Mouse (Mus musculus): ENCODE measurements around the gene Brwd1.
"Not testable (repeated sequence)": the region's sequence is repeated elsewhere in the genome, so short reads cannot be mapped to it uniquely, and the experiment has no call there.

Brwd1 gene

DNA sequence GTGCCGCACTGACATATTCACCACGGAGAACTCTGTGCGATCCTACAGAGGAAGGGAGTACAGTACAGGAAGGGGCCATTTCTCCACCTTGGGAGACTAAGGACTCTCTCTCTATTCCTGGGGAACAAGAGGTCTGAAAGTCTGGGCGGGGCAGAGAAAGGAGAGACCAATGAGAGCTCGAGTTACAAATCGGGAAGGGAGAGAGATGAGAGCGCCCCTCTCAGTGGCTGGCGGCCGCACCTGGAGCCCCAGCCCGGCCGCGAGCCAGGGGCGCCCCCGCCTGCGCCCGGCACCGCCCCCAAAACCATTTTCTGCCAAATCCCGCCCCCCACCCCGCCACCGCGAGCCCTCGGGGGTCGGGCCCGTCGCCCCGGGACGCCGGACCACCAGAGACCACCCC lies 995 bp downstream of the Brwd1 start:
- peak; percentile 41 for DNase-seq (ENCODE audit: low read depth, low spot score)

DNA sequence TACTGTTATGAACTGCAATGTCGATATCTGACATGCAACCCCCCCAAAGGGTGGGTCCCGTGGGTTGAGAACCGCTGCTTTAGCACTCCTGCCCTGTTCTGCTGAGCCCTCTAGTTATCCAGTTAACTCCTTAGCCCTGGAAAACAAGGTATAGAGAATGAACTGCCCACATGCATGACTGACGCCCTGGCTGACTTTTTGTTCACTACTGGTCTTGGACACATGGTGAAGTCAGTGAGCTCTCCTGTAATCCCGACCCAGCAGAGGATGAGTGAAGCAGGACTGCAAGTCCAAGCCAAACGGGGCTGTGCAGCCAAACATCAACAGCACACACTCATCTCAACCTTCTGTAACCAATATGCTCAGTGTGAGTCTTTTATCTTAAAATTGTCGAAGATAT lies 1.8 kb downstream of the Brwd1 start:
- no peak for DNase-seq (ENCODE audit: low read depth, low spot score)

DNA sequence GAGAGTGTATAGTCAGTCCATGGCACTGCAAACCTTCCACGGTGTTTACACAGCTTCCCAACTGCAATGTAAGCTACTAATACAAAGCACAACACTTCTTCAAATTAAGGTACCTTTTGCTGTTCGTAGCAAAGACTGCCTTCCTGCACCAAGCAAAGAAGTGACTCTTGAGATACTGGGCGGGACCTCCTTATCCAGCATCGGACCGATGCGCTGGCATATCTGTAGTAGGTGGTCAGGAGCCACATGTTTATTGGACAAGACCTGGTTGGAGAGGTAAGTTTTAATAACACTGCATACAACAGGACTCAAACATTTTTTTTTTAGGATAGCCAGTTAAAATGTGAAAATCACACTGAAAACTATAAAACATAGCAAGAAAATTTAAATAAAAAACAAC lies 14.0 kb downstream of the Brwd1 start:
- DNase-seq (ENCODE audit: low read depth, low spot score) = no peak

DNA sequence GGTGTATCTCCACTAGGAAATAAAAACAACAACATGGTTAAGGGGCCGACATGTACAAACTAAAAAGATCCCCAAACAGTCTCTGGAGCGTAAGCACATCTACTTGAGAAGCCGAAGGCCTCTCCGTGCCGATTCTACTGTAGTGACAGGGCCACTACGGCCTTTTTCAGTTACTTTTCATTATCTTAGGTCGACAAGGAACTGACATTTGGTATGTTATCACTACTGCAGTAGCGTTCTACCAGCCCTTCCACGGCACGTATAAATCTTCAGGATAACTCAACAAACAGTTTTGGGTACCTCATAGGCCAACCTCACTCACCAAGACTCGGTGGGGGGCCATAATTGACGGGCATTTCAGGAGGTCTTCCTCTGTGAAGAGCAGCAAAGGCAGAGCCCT lies 16.2 kb downstream of the Brwd1 start:
- no peak for DNase-seq (ENCODE audit: low read depth, low spot score)

DNA sequence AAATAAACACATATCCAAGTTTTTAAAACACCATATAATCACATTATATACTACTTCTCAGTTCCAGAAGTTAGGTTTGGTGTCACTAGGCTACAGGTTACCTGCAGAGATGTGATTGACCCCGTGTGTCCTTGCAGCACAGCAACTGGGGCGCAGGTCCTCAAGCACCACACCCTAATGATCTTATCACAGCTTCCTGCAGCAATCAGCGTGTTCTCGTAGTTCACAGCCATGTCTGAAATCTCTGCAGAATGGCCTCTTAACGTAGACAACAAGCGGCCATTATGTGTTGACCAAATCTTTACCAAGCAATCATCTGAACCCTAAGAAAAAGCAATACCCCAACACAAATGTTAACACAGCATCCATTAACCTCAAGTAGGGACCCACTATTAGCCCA lies 17.7 kb downstream of the Brwd1 start:
- no peak for DNase-seq (ENCODE audit: low read depth, low spot score)

DNA sequence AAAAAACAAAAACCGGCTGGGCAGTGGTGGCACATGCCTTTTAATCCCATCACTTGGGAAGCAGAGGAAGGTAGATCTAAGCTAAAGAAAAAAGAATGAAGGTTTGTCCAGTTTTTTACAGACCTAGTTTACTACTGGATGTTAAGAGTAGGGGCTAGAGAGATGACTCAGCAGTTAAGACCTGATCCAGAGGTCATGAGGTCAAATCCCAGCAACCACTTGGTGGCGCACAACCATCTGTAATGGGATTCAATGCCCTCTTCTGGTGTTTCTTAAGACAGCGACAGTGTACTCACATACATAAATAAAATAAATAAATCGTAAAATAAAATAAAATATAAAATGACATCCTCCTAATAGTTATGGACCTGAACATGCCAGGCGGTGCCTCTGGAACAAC lies 38.2 kb downstream of the Brwd1 start:
- no peak for DNase-seq (ENCODE audit: low read depth, low spot score)

DNA sequence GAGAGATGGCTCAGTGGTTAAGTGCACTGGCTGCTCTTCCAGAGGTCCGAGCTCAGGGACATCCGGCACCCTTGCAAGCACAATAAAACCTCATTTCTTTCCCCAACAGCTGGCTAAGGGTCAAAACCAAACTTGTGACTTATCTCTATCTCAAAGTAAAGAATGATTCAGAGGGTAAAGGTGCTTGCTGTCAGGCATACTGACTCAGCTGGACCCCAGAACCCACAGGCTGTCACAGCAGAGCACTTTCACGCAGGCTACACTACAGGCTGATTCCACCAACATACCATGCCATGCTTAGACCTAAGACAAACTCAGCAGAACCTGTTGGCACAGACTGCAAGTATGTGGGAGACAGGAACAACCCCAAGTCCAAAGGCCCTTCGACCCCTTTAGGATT lies 41.6 kb downstream of the Brwd1 start:
- no peak for DNase-seq (ENCODE audit: low read depth, low spot score)

DNA sequence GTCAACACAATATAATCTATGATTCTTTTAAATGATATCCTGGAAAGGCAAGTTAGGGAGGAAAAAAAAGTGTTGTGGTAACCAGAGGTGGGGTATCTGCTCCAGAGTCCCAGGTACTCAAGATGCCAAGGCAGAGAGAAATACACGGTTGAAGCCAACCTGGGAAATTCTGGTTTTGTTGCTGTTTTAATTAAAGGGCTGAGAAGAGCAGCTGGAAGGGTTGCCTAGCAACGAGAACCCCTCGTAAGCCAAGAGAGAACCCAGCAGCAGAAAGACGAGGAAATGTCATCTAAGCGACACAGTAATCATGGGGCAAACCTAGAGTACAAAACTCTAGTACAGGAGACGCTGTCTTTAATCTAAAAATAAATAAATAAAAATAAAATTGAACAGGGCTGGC lies 42.8 kb downstream of the Brwd1 start:
- DNase-seq (ENCODE audit: low read depth, low spot score) = no peak

DNA sequence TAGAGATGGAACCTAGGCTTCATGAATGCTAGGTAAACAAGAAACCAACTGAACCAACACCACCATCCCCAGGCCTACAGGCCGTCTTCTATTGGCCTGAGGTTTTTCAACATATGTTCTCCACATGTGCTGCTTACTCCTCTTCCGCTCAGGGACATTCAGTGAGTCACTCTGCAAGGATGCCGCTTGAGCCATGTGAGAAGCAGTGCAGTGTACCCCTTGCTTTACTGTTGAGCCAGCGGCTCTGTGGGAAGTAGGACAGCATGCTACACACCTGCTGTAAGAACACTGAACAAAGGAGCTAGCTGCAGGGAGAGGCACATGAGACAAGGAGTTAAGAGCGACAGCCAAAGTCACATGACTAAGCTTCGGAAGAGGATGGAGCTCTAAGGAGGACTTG lies 47.9 kb downstream of the Brwd1 start:
- no peak for DNase-seq (ENCODE audit: low read depth, low spot score)

DNA sequence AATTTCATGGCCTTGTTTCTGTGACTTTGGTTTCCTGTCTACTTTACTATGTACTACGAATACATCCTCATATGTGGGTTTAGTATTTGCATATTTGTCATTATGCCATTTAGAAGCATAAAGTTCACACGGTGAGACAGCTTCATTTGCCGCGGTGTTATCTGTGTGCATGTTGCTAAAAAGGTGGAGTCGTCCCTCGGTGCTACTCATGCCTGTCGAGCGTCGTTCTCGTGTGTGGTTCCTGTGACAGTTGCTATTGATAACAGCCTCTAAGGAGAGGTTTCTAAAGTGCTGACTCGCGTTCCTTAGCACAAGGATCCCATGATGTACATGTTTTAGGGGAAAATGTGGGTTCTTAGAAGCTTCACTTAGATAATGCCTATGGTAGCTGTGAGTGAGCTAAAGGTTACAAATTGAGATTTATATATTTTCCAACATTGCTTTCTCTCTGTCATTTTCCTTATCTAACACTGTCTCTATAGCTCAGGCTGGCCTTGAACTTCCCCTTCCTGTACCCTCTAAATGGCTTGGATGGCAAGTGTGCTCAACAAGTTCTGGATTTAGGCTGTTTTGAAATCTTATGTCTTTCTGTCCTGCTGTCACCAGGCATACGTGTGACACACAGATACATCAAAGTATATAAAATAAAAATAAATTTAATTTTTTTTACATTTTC lies 49.8 kb downstream of the Brwd1 start:
- peak; percentile 22 for DNase-seq (ENCODE audit: low read depth, low spot score)

DNA sequence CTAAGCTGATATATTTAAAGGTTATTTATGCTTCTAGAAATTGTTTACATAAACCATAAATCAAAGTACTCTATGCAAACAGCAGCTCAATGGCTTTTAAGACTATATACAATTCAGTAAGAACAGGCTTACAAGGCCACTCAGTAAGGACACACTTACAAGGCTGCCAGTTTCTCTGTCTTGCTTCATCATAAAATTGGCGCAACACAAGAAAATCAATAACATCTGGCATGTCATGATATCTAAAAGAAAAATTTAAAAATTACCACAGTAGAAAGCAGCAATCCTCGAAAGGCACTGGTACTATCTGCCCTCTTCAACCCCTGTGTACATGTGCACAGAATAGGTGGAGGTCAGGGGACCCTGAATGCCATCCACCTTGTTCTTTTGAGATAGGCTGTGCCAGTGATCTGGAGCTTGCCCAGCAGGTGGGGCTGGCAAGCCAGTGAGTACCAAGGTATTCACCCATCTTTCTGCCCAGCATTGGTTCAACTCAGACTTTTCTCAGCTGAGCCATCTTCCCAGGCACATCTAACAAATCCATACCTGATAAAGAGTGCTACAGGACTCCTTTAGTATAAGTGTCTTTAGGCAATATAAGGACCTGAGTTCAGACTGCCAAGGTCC lies 51.7 kb downstream of the Brwd1 start:
- DNase-seq (ENCODE audit: low read depth, low spot score) = no peak

DNA sequence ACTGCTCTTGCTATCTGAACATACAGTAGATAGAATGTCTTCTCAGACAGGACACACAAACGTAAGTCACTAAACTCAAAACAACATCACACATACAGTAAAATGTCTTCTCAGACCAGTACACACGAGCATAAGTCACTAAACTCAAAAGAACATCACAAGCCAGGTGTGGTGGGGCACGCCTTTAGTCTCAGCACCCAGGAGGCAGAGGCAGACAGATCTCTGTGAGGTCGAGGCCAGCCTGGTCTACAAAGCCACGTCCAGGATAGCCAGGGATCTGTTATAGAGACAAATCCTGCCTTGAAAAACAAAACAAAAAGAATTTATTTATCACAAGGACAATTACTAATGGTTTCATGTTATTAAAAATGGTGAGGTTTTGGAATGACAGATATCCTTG lies 56.1 kb downstream of the Brwd1 start:
- DNase-seq (ENCODE audit: low read depth, low spot score) = no peak

DNA sequence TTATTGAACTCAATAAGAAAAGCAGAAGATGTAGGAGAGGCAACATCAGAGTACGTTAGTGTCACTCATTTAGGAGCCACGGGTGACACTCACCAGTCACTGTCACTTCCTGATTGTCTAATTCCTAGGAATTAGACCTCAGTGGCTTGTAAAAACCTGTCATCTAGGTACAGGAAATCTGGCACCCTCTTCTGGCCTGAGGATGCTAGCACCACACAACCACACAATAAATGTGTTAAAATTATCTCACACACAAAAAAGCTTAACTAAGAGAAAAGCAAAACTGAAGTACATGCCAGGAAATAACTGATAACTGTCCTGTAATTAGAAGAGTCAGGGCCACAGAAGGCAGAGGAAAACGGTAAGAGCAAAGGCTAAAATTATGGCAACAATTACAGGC lies 57.1 kb downstream of the Brwd1 start:
- DNase-seq (ENCODE audit: low read depth, low spot score) = no peak

DNA sequence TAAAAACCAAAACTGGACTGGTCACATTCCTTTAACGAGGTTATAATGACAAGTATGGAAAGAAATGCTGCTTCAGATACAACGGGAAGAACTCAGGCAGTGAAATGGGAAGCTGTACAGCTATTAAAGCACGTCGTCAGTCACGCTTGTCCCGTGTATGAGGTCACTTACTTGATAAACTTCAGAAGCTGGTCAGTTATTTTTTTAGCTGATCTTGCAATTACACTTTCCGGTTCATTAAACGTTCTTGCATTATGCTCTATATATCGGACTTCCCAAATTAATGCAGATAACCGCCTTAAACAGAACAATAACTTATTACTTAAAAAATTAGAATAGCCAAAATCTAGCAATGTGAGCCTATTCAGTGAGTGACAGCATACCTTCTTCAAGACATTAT lies 61.3 kb downstream of the Brwd1 start:
- DNase-seq (ENCODE audit: low read depth, low spot score) = no peak

DNA sequence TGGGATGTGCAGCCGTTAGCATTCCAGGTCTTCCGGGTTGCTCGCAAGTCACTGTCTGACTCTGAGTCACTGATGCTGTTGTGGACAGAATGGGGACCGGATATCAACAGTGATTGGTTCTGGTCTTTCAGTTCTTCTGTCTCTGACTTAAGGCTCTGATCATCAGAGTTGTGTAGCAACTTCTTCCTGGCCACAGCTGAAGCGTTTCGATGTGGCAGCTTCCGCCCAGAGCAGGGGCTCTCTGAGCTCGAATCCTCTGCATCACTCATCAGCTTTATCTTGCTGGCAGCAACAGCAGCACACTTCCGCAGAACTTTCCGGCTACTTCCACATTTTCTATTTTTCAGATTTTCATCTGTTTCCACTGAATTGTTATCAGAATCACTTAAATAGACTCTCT lies 73.2 kb downstream of the Brwd1 start:
- DNase-seq (ENCODE audit: low read depth, low spot score) = not testable (repeated sequence)

DNA sequence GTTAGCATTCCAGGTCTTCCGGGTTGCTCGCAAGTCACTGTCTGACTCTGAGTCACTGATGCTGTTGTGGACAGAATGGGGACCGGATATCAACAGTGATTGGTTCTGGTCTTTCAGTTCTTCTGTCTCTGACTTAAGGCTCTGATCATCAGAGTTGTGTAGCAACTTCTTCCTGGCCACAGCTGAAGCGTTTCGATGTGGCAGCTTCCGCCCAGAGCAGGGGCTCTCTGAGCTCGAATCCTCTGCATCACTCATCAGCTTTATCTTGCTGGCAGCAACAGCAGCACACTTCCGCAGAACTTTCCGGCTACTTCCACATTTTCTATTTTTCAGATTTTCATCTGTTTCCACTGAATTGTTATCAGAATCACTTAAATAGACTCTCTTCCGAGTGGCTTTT lies 78.0 kb downstream of the Brwd1 start:
- DNase-seq (ENCODE audit: low read depth, low spot score) = not testable (repeated sequence)

DNA sequence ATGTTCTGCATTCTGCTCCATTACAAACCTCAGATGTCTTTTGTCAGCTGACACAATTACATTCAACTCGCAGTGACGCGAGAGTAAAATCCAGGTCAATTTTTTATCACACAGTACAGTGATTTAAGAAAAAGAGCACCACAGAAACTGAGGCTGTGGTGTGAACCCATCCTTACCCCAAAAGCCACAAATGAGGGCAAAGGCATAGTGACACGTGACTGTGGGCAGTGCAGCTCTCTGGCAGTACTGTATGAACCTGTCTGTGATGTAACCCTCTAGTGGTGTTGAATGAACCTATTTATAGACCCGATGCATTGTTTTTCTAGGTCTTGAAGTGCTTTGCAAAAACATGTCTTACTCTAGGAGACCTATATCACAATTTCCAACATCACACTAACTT lies 83.0 kb downstream of the Brwd1 start:
- DNase-seq (ENCODE audit: low read depth, low spot score) = no peak

DNA sequence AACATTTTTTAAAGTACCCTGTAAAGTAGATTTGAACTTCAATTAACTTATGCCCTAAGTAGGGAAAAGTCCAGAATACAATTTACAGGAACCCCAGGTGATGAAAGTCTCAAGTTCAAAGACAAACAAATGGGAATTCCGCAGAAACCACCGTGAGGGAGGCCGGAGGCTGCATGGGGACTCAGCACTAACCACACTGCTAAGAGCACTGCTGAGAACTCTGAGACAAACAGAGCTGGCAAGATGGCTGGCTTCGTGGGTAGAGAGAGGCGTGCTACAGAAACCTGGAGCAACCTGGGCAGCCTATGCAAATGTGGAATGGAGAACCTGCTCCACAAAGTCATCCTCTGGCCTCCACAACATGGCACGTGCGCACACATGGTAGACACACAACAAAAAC lies 86.2 kb downstream of the Brwd1 start:
- no peak for DNase-seq (ENCODE audit: low read depth, low spot score)

DNA sequence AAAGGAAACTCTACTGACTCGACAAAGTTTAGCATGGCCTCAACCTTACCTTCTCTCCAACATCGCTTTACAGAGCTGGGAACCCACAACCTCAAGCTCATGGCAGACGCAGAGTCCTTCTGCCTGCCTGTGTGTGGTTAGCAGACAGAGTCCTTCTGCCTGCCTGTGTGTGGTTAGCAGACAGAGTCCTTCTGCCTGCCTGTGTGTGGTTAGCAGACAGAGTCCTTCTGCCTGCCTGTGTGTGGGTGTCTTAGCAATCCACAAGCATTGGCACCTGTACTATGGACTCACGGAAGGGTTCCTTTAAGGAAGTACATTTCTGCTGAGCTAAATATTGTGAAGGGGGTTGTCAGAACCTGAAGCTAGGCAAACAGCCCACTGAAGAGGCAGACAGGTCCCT lies 87.8 kb downstream of the Brwd1 start:
- not testable (repeated sequence) for DNase-seq (ENCODE audit: low read depth, low spot score)

DNA sequence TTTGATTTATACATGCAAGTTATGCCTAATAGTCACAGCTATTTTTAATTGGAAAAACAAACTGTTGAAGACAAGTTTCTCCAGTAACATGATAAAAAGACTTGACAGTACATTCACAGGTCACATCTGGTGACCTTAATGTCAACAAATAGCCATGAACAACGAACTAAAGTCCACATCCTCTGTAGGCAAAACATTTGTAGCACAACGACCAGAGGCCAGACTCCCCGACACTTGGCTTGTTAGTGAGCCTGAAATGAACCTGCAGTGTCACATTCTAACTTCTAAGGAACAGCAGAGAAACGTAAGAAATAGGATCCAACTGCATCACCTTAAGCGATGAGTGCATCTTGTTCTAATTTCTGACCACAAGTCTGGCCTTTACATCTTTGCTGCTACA lies 89.7 kb downstream of the Brwd1 start:
- no peak for DNase-seq (ENCODE audit: low read depth, low spot score)

DNA sequence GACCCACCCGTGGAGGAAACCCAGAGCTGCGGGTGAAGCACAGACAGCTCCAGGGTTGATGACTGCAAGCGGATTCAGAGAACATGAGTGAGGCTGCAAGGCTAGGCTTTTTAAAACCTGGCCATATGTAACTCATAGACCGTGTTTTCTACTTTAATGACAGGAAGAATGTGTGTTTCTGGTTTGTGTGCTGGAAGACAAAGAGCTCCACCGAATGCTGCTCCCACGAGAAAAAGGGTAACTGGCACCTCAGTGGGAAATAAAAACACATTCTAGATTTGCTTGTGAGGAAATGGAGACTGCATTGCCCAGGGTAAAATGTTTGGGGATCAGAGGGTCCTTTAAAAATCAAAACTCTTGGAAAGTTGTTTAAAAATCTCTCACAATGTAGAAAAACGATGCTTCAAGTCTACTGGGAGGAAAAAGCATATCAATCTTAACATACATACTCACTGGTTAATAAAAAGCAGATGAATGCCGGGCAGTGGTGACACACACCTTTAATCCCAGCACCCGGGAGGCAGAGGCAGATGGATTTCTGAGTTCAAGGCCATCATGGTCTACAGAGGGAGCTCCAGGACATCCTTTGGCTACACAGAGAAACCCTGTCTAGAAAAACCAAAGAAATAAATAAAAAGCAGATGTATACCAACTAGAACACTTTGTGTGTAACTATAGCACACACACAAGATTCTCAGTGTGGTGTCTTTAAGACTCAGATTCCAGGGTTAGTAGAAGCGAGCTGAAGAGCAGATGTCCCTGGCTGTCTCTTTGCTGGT lies 91.0 kb downstream of the Brwd1 start:
- no peak for DNase-seq (ENCODE audit: low read depth, low spot score)

DNA sequence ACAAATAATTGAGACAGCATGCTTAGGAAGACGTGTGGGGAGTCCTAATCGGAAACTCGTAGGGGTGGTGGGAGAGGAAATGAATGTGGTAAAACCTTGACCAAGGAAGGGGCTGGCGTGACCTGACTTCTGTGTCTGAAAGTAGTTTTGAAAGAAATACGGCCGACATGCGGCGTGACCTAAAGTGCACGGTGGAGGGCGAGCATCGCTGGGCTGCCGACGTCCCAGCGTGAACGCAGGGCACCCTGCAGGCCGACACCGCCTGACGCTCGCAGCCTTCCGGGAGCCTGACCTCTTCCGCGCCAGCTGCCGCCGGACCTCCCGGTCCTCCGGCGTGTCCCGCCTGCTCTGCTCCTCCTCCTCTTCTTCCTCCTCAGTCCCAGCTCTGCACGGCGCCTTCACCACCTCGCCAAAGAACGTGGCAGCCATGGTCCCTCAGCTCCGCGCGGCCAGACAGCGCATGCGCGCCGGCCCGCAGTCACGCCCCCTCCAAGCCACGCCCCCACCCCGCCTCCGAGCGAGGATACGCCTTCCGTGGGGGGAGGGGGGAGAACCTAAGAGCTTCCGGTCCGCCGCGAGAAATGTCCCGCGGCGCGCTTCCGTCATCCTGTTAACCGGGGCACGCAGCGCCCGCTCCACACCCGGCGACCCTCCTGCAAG lies 91.7 kb downstream of the Brwd1 start, which contains the start of gene Psmg1:
Psmg1 (minus strand) TSS at position 499 of the 660 bp plus-strand sequence.
- DNase-seq (ENCODE audit: low read depth, low spot score) = peak; percentile 89
